8 mouse cellular contexts compared by ENCODE assay signal in genomic region chr13:37482589-37482988, GRCm38 (mm10).
DNase-seq lines count a peak whose midpoint lies in the region; ATAC-seq lines count a peak whose summit lies in the region.

No protein-coding gene starts in this region.

- no peak overlapping the region for H3K9ac ChIP-seq in liver, embryonic 12.5 days

- no peak overlapping the region for H3K4me3 ChIP-seq in liver, embryonic 12.5 days

- H3K9me3 ChIP-seq in liver, embryonic 12.5 days (replicated peaks) = no peaks in the 10 kb centered on the region

- peak overlapping the region; percentile 72 for H3K27ac ChIP-seq in liver, embryonic 12.5 days

- no peaks in the 10 kb centered on the region for H3K27me3 ChIP-seq in liver, embryonic 12.5 days (replicated peaks)

- no peaks in the 10 kb centered on the region for H3K36me3 ChIP-seq in liver, embryonic 12.5 days

- peaks cover 14% of the 10 kb centered on the region for H3K4me1 ChIP-seq in liver, embryonic 12.5 days

- peak; percentile 71 for DNase-seq in ovary, adult 18-20 months (ENCODE audit: low spot score)
- no peak for DNase-seq in ovary, postnatal 10 days (ENCODE audit: low spot score)
- DNase-seq in embryo, embryonic 10 days (ENCODE audit: low spot score) = peak; percentile 79
- DNase-seq in heart, adult 18-20 months = peak; percentile 83 to 87
- DNase-seq in kidney, adult 11 months = peak; percentile 80
- DNase-seq in naive thymus-derived CD4-positive, alpha-beta T cell, adult 2 months (ENCODE audit: low read depth) = peak; percentile 48
- DNase-seq in thymus, postnatal 25 days = peak; percentile 65

- H3K4me2 ChIP-seq in liver, embryonic 12.5 days = peak overlapping the region; percentile 47

- 9% methylated on average over 10 of the region's 10 CpGs for WGBS in liver, embryonic 12.5 days (ENCODE audit: insufficient replicate concordance)

- ATAC-seq in liver, embryonic 12.5 days = no peak; the same call in 1 of the 2 replicates
